In the genomic region with DNA sequence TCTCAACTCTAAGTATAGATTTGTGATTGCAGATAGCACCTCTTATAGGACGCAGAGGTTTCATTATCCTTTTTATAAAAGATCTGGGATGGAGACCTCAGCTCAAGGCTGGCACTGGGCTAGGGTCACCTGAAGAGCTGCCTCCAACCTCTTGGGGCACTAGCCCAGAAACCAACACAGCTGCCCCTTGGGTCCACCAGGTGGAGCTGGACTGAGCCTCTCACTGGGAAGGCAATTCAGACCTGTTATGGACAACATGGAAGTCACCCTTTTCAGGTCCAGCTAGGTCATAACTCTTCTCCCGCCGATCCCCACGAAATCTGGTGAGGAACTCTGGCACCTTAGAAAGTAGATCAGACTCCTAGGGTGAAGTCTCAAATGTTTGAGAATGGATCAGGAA, we compare ENCODE assay signal across 9 mouse cellular contexts.
DNase-seq lines count a peak whose midpoint lies in the region; ATAC-seq and TF ChIP-seq lines count a peak whose summit lies in the region.
"Had no signal": no experiment of that assay in that cellular context is flagged by ENCODE, and none has a peak within 500 bp of the region (broad histone marks: within the 10 kb centered on the region; RNA-seq: fewer than 3 reads in every experiment).

No protein-coding gene starts in this region.

- H3K4me2 ChIP-seq in liver, postnatal 0 days (ENCODE audit: low read depth, low read length) = no peak overlapping the region
- H3K4me2 ChIP-seq in liver, embryonic 11.5 days = no peak overlapping the region
- H3K4me2 ChIP-seq in lung, embryonic 14.5 days = no peak overlapping the region
- H3K4me2 ChIP-seq: embryonic facial prominence, embryonic 15.5 days had no signal

- H3K4me1 ChIP-seq in liver, postnatal 0 days (ENCODE audit: insufficient read depth) = no peaks in the 10 kb centered on the region
- H3K4me1 ChIP-seq in liver, embryonic 11.5 days (replicated peaks; ENCODE audit: control insufficient read depth, insufficient read depth, low read length) = no peaks in the 10 kb centered on the region
- no peaks in the 10 kb centered on the region for H3K4me1 ChIP-seq in lung, embryonic 14.5 days (ENCODE audit: insufficient read depth)
- H3K4me1 ChIP-seq: embryonic facial prominence, embryonic 15.5 days; megakaryocyte, embryonic 14.5 days had no signal

- peak; percentile 89 for TF ChIP-seq CTCF in liver, postnatal 0 days (IDR thresholded peaks at IDR 0.05; ENCODE audit: low read depth)
- peak; percentile 74 for TF ChIP-seq CTCF in lung, embryonic 14.5 days (IDR thresholded peaks at IDR 0.05; ENCODE audit: low read depth)

- no peak overlapping the region for H3K9ac ChIP-seq in liver, postnatal 0 days (replicated peaks)
- no peak overlapping the region for H3K9ac ChIP-seq in liver, embryonic 11.5 days (ENCODE audit: low read depth, low read length)
- H3K9ac ChIP-seq in lung, embryonic 14.5 days = no peak overlapping the region
- H3K9ac ChIP-seq: embryonic facial prominence, embryonic 15.5 days had no signal

- no peaks in the 10 kb centered on the region for H3K27me3 ChIP-seq in liver, postnatal 0 days (ENCODE audit: insufficient read depth, low read length)
- no peaks in the 10 kb centered on the region for H3K27me3 ChIP-seq in liver, embryonic 11.5 days (replicated peaks; ENCODE audit: control insufficient read depth, insufficient read depth, low read length)
- no peaks in the 10 kb centered on the region for H3K27me3 ChIP-seq in lung, embryonic 14.5 days (ENCODE audit: insufficient read depth, low read length)
- H3K27me3 ChIP-seq: embryonic facial prominence, embryonic 15.5 days had no signal

- no peaks in the 10 kb centered on the region for H3K36me3 ChIP-seq in liver, postnatal 0 days (replicated peaks; ENCODE audit: insufficient read depth, low read length)
- H3K36me3 ChIP-seq in liver, embryonic 11.5 days (ENCODE audit: control insufficient read depth, insufficient read depth, low read length) = no peaks in the 10 kb centered on the region
- H3K36me3 ChIP-seq in lung, embryonic 14.5 days (ENCODE audit: insufficient read depth) = no peaks in the 10 kb centered on the region
- H3K36me3 ChIP-seq: embryonic facial prominence, embryonic 15.5 days had no signal

- DNase-seq in liver, postnatal 0 days = peak; percentile 58
- no peak for DNase-seq in liver, embryonic 11.5 days (ENCODE audit: low spot score)
- peak; percentile 35 for DNase-seq in adrenal gland, postnatal 25 days
- peak; percentile 62 for DNase-seq in lung, embryonic 14.5 days
- DNase-seq in natural killer cell, adult 2 months (ENCODE audit: low spot score in 2 of 2) = no peak
- DNase-seq in frontal cortex, adult 2 months (ENCODE audit: extremely low spot score in 1 of 2, low spot score in 1 of 2) = no peak

- H3K4me3 ChIP-seq in liver, postnatal 0 days (ENCODE audit: low read depth, low read length) = no peak overlapping the region
- no peak overlapping the region for H3K4me3 ChIP-seq in liver, embryonic 11.5 days (ENCODE audit: low read depth, low read length)
- H3K4me3 ChIP-seq in lung, embryonic 14.5 days (ENCODE audit: low read depth, low read length) = no peak overlapping the region
- H3K4me3 ChIP-seq: embryonic facial prominence, embryonic 15.5 days; megakaryocyte, embryonic 14.5 days had no signal

- H3K9me3 ChIP-seq in liver, postnatal 0 days (ENCODE audit: low read length) = no peaks in the 10 kb centered on the region
- no peaks in the 10 kb centered on the region for H3K9me3 ChIP-seq in liver, embryonic 11.5 days (ENCODE audit: control insufficient read depth, low read length)
- H3K9me3 ChIP-seq in lung, embryonic 14.5 days (ENCODE audit: low read depth, low read length) = no peaks in the 10 kb centered on the region
- H3K9me3 ChIP-seq: embryonic facial prominence, embryonic 15.5 days; megakaryocyte, embryonic 14.5 days had no signal

- peak; percentile 49; the same call in 1 of the 2 replicates for ATAC-seq in liver, postnatal 0 days
- no peak for ATAC-seq in liver, embryonic 11.5 days (replicated peaks; ENCODE audit: low FRiP score)
- peak; percentile 73 for ATAC-seq in common myeloid progenitor, adult 5-6 weeks (replicated peaks; ENCODE audit: low read depth, poor library complexity, severe bottlenecking)
- ATAC-seq in lung, embryonic 14.5 days (ENCODE audit: insufficient read depth) = no peak

- H3K27ac ChIP-seq in liver, postnatal 0 days (ENCODE audit: low read depth) = no peak overlapping the region
- no peak overlapping the region for H3K27ac ChIP-seq in liver, embryonic 11.5 days (ENCODE audit: low read depth, low read length)
- no peak overlapping the region for H3K27ac ChIP-seq in lung, embryonic 14.5 days (ENCODE audit: low read depth)
- H3K27ac ChIP-seq: embryonic facial prominence, embryonic 15.5 days had no signal

- 75% methylated on average over 4 of the region's 4 CpGs for WGBS in liver, postnatal 0 days (ENCODE audit: insufficient replicate concordance)
- WGBS in liver, embryonic 11.5 days = 82% methylated on average over 4 of the region's 4 CpGs
- 84% methylated on average over 4 of the region's 4 CpGs for WGBS in lung, embryonic 14.5 days

- TF ChIP-seq EP300 in liver, postnatal 0 days (IDR thresholded peaks at IDR 0.05; ENCODE audit: low read depth) = no peak

Comparison
In these comparisons a context has a peak if more than half of its experiments do, and no peak if none do; other contexts are left out.
1. ATAC-seq: peak in liver, postnatal 0 days (single experiment) and common myeloid progenitor, adult 5-6 weeks (single experiment); none in liver, embryonic 11.5 days (single experiment) and lung, embryonic 14.5 days (single experiment).
2. DNase-seq: peak in liver, postnatal 0 days (single experiment), adrenal gland, postnatal 25 days (single experiment) and lung, embryonic 14.5 days (single experiment); none in liver, embryonic 11.5 days (single experiment), natural killer cell, adult 2 months (0 of 2) and frontal cortex, adult 2 months (0 of 2).